Mouse (Mus musculus): ENCODE measurements around the gene Zfp366. TPM values are rescaled to one million over a fixed set of nuclear protein-coding genes. Genes with fewer than 3 reads are reported as not detected.
"Not testable (repeated sequence)": the region's sequence is repeated elsewhere in the genome, so short reads cannot be mapped to it uniquely, and the experiment has no call there.

Zfp366 gene
- total RNA-seq (2021): 1 to 10 TPM; 4.1 to 4.7 TPM

- DNase-seq: no peak
These were observed at the start of gene Zfp366 for GRCm38 (mm10) chr13:99184155-99184886. Zfp366 (plus strand) TSS chr13:99184823.

GRCm38 (mm10) chr13:99138351-99139255 is 46.0 kb upstream of the Zfp366 start:
- no peak for DNase-seq

- no peak for DNase-seq
These were observed 38.2 kb upstream of the Zfp366 start for GRCm38 (mm10) chr13:99146355-99146871.

- no peak for DNase-seq
These were observed 36.9 kb upstream of the Zfp366 start for GRCm38 (mm10) chr13:99147645-99148111.

GRCm38 (mm10) chr13:99149551-99150305 is 34.9 kb upstream of the Zfp366 start:
- DNase-seq: no peak

- DNase-seq: no peak
These were observed 34.0 kb upstream of the Zfp366 start for GRCm38 (mm10) chr13:99150626-99151025.

- no peak for DNase-seq
These were observed 33.5 kb upstream of the Zfp366 start for GRCm38 (mm10) chr13:99151121-99151520.

- no peak for DNase-seq
These were observed 32.2 kb upstream of the Zfp366 start for GRCm38 (mm10) chr13:99152305-99152930.

- DNase-seq: no peak
These were observed 26.9 kb upstream of the Zfp366 start for GRCm38 (mm10) chr13:99157709-99158108.

- DNase-seq: no peak
These were observed 25.9 kb upstream of the Zfp366 start for GRCm38 (mm10) chr13:99158773-99159172.

- no peak for DNase-seq
These were observed 21.6 kb upstream of the Zfp366 start for GRCm38 (mm10) chr13:99163071-99163470.

GRCm38 (mm10) chr13:99163521-99164359 is 20.9 kb upstream of the Zfp366 start:
- no peak for DNase-seq

GRCm38 (mm10) chr13:99164360-99164759 is 20.3 kb upstream of the Zfp366 start:
- no peak for DNase-seq

GRCm38 (mm10) chr13:99169401-99169800 is 15.2 kb upstream of the Zfp366 start:
- no peak for DNase-seq

- DNase-seq: no peak
These were observed 14.3 kb upstream of the Zfp366 start for GRCm38 (mm10) chr13:99170337-99170736.

GRCm38 (mm10) chr13:99173849-99174248 is 10.8 kb upstream of the Zfp366 start:
- no peak for DNase-seq

- DNase-seq: not testable (repeated sequence)
These were observed 1.8 kb upstream of the Zfp366 start for GRCm38 (mm10) chr13:99182828-99183227.

- no peak for DNase-seq
These were observed 1.2 kb upstream of the Zfp366 start for GRCm38 (mm10) chr13:99183257-99183895.

GRCm38 (mm10) chr13:99185573-99185972 is 950 bp downstream of the Zfp366 start:
- DNase-seq: no peak

GRCm38 (mm10) chr13:99186138-99186853 is 1.7 kb downstream of the Zfp366 start:
- DNase-seq: no peak
